Mouse (Mus musculus) olfactory bulb, adult 2 months (tissue): ENCODE results near the gene Dnase1l3.

Source experiments
- CTCF ChIP-seq: fragments of 200-500 bp; IDR thresholded peaks from 2 replicates; pipeline ENCODE4 v1.5.1; 2012; ENCODE audit warnings: low read depth, mild to moderate bottlenecking, low read length, moderate library complexity; ENCODE audit not compliant: insufficient read depth
- POLR2A ChIP-seq: fragments of 200-500 bp; IDR thresholded peaks from 2 replicates; pipeline ENCODE4 v1.6.1; 2012; ENCODE audit warnings: mild to moderate bottlenecking, low read depth, low read length, moderate library complexity; ENCODE audit not compliant: insufficient read depth

- TF ChIP-seq CTCF (no peak), POLR2A (no peak)
Observed at GRCm38 (mm10) chr14:7989371-7989770, 5.0 kb downstream of the Dnase1l3 start.
